Mouse (Mus musculus): ENCODE data around the gene Sympk. TPM values are rescaled to one million over a fixed set of nuclear protein-coding genes. Genes with fewer than 3 reads are reported as not detected.

Gene Sympk
- 42.8 and 51.5 TPM in 2 replicates for total RNA-seq (2015; ENCODE audit: low replicate concordance)
- 37.7 and 52.8 TPM in 2 replicates for total RNA-seq (2017; ENCODE audit: low replicate concordance)

GRCm38 (mm10) chr7:19024096-19024506, at the start of gene Sympk:
Sympk (plus strand) TSS chr7:19024377.
- ATAC-seq (replicated peaks; ENCODE audit: low FRiP score, poor library complexity, severe bottlenecking), result peak; percentile 94

- no peak for ATAC-seq (replicated peaks; ENCODE audit: low FRiP score, poor library complexity, severe bottlenecking)
Measured at GRCm38 (mm10) chr7:18978381-18978780, 45.8 kb upstream of the Sympk start.

DNA sequence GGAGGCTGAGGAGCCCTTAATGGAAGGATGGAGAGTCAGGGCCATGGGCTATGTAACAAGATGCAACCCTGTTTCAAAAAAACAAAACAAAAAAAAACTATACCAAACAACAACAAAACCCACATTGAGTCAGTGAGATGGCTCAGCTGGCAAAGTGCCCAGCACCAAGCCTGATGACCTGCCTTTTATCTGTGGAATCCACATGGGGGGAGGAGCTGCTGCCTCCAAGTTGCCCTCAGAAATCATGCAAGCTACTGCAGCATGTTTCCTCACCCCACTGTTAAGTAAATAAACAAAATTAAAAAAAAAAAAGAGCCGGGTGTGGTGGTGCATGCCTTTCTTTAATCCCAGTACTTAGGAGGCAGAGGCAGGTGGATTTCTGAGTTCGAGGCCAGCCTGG, 37.7 kb upstream of the Sympk start:
- ATAC-seq (replicated peaks; ENCODE audit: low FRiP score, poor library complexity, severe bottlenecking), result peak; percentile 70

DNA sequence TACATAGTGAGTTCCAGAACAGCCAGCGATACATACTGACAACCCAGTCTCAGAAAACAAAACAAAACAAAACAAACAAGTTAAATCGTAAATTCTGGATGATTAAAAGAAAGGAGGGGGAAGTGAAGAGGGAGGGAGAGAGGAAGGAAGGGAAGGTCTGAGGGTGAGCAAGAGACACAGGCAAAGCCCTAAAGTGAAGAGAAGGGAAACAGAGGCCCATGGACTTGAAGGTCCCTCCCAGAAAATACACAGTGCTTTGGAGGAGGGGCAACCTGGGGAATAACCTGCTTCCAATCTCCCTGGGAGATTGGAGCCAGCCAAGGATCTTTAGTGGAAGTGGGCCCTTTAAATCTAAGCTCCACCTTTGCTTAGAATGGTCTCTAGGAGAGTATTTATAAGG, 37.1 kb upstream of the Sympk start, which contains the start of gene Nanos2:
Gene Nanos2, plus strand, starts transcription at position 301 of the 400 bp plus-strand sequence.
- no peak for ATAC-seq (replicated peaks; ENCODE audit: low FRiP score, poor library complexity, severe bottlenecking)

DNA sequence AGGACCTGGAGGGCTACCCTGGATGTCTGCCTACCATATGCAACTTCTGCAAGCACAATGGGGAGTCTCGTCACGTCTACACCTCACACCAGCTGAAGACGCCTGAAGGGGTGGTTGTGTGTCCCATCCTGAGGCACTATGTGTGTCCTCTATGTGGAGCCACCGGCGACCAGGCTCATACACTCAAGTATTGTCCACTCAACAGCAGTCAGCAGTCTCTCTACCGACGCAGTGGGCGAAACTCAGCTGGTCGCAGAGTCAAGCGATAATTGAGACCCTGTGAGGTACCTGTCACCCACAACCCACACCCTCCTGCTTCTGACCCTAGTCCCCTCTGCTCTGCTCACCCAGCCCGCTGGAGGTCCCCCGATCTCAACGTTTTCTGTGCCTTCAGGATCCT, 36.4 kb upstream of the Sympk start:
- no peak for ATAC-seq (replicated peaks; ENCODE audit: low FRiP score, poor library complexity, severe bottlenecking)

DNA sequence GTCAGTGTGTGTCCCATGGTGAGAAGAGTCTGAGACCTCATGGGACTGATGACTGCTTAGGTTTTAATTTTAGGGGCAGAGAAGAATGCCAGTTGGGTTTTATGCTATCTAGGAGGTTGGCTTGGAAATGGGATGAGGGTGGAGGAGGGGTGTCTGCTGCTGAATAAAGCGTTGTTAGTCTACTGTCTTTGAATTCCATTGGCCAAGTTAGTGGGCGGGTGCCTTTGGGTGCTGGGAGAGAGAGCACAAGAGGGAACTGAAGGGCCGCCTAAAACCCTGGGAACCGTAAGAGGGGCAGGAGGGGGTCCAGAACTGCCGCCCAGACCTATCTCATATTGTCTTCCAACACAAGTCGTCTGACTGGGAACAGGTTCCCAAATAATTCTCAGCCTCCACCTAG, 35.4 kb upstream of the Sympk start:
- ATAC-seq (replicated peaks; ENCODE audit: low FRiP score, poor library complexity, severe bottlenecking), result no peak

DNA sequence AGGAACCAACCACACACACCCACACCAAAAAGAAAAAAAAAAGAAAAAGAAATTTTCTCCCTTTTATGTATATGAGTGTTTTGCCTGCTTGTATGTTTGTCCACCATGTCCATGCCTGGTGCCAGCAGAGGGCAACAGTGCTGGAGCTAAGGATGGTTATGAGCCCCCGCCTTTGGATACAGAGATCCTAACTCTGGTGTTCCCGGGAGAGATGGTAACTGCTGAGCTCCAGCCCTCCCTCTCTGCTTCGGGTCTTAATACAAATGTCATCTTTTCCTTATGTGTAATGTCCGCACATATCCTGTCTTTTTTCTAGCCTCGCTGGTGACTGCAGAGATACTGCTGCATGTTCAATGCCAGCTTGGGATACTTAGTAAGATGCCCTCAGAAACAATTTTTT, 34.2 kb upstream of the Sympk start:
- no peak for ATAC-seq (replicated peaks; ENCODE audit: low FRiP score, poor library complexity, severe bottlenecking)

DNA sequence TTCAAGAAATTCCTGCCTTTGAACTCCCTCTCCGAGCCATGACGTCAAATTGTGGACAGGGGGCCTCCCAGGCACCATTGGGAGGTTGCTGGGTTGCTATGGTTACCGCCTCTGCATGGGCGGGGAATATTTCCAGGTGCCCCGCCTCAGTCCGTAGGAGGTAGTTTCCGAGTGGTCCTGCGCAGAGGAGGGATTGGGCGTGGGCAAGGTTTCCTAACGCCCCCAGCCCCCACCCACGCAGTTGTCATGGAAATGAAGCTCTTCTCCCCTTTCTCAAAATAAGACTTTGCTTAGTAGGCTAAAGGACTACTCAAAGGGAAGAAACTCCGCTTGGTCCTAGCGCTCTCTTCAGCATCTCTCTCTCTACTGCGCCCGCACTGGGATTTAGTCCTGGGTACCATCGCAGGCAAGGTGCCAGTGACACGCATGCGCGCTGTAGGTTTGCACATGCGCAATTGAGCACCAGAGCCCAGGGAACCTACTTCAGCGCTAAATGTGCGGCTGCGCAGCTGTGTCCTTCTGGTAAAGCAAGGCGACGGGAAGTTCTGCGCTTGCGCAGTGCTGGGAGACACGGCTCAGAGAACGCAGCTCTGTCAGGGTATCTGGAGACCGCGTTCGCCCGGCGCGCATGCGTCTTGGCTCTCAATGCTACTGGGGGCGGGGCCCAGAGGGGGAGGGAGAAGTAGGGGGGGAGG, 33.4 kb upstream of the Sympk start, which contains the start of gene Mypop:
Gene Mypop, plus strand, starts transcription at position 645 of the 695 bp plus-strand sequence.
- peak; percentile 83 for ATAC-seq (replicated peaks; ENCODE audit: low FRiP score, poor library complexity, severe bottlenecking)

DNA sequence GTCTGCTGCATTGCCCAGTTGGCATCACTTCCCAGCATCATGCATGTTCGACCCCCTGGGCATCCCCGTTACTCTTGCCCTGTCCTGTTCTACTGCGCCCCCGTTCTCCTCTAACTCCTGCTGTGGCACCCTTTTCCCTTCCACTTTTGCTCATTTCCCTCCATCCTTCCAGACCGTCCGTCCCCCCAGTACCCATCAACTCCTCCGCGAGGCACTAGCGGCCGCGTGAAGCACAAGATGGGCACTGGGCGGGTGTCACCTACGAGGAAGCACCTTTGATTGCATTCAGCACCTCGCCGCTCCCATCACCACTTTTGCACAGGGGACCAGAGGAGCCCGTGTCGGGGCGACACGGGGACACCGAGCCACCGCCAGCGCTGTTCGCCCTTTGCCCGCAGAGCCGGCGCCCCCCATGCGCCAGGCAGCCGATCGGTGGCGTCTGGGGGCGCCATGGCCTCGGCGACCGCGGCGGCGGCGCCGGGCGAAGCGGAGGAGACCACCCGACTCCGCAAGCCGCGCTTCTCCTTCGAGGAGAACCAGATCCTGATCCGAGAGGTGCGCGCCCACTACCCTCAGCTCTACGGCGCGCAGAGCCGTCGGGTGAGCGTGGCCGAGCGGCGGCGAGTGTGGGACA, 32.4 kb upstream of the Sympk start:
- no peak for ATAC-seq (replicated peaks; ENCODE audit: low FRiP score, poor library complexity, severe bottlenecking)

GRCm38 (mm10) chr7:18992294-18992675, 31.9 kb upstream of the Sympk start:
- no peak for ATAC-seq (replicated peaks; ENCODE audit: low FRiP score, poor library complexity, severe bottlenecking)

DNA sequence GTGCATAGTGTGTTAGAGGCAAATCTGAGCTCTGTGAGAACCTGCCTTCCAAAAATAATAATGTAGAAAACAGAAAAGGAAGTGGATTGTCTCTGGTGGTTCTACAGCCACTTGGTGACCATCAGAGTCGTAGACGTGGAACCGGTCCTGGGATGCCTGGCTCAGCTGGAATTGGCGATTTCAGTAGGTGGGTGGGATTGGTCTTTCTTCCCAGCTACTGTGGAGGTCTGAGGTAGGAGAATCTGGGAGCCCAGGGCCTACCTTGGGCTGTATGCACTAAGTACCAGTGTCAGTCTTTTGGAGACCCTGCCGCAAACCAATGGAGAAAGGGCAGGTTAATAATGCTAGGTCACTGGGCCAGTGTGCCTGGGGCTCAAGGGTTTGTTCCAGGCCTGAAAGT, 31.1 kb upstream of the Sympk start:
- no peak for ATAC-seq (replicated peaks; ENCODE audit: low FRiP score, poor library complexity, severe bottlenecking)

DNA sequence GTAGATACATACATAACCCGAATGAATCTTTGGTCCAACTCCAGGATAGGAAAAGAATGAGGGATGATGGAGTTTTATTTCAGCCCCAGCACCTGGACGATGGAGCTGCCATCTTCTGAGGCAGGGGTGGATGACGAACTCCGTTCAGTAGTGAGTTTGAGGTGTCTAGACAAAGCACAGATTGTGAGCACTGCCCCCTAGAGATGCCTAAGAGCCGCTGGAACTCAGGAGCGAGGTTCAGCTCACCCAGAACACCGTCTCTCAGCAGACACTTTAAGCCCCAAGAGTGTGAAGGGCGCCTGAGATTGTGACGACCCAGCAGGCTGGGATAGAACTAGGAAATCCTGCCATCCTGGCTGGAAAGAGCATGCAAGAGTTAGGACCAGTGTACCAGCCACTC, 25.3 kb upstream of the Sympk start:
- no peak for ATAC-seq (replicated peaks; ENCODE audit: low FRiP score, poor library complexity, severe bottlenecking)

DNA sequence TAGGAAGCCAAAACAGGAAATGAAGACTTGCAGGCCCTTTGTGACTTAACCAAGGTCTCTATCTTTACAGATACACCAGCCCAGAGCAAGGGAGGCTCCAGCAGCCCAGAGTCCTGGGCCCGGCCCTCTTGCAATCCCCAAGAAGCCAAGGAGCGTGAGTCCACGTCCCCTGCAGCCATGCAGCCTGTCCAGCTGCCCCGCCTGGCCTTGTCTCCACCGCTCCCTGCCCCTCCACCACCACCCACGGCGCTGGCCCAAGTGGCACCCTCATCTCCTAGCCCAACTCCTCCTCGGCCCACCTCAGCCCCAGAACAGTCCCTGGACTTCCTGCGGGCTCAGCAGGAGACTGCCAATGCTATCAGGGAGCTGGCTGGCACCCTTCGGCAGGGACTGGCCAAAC, 23.8 kb upstream of the Sympk start:
- ATAC-seq (replicated peaks; ENCODE audit: low FRiP score, poor library complexity, severe bottlenecking), result no peak

DNA sequence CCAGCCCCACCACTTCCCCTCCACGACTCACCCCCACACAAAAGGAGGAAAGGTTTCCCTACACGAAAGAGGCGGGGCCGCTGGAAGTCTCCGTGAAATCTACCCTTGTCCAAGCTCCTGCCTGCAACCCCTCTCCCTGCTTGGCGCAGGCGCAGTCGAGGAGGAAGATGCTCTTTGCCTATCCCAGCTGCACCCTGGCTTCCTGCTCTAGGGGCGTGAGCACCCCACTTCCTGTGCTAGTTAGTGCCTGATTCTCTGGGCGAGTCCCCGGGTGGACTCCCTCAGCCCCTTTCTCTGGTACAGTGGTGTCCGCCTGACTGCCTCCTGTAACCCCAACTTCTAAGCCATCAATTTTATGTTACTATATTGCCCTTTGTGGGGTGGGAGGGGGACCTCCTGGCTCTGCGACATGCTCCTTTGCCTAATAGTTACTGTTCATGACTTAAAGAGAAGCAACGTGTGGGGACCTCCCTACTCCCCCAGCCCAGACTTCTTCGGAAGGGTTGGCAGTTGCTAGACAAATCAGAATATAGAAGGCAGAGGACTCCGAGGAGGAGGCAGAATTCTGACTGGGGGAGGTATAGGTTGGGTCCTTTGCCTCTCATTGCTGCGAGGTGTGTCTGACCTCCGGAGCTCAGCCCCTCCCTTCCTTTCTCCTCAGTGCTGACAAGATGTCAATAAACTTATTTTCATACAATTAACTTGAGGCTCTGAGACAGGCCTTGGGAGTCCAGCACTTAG, 22.9 kb upstream of the Sympk start:
- ATAC-seq (replicated peaks; ENCODE audit: low FRiP score, poor library complexity, severe bottlenecking), result no peak

DNA sequence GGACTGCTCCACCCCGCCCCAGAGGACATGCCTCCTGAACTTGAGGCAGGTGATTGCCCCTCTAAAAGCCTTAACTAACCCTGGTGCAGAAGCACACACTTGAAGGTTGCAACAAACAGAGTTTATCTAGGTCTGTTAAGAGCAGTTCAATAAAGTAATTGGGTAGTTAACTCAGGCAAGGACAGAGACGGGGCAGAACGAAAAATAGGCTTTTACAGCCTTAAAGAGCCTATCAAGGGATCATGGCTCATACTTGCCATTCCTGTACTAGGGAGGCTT, 22.4 kb upstream of the Sympk start:
- ATAC-seq (replicated peaks; ENCODE audit: low FRiP score, poor library complexity, severe bottlenecking), result no peak

DNA sequence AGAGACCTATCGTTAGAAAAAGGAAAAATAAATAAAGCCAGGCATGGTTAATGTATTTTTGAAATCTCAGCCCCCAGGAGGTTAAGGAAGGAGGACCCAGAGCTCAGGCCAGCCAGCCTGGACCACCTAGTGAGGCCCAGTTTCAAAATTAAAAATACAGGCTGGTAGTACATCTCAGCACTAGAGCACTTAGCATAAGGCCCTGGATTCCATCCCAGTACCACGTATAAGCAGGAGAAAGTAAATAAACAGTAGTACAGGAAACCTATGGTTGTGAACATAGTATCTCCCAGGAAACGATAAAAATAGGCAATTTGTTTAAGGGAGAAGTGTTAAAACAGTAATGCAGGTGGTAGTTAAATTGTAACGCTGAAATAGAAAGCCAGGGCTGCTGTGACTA, 22.1 kb upstream of the Sympk start:
- ATAC-seq (replicated peaks; ENCODE audit: low FRiP score, poor library complexity, severe bottlenecking), result no peak

DNA sequence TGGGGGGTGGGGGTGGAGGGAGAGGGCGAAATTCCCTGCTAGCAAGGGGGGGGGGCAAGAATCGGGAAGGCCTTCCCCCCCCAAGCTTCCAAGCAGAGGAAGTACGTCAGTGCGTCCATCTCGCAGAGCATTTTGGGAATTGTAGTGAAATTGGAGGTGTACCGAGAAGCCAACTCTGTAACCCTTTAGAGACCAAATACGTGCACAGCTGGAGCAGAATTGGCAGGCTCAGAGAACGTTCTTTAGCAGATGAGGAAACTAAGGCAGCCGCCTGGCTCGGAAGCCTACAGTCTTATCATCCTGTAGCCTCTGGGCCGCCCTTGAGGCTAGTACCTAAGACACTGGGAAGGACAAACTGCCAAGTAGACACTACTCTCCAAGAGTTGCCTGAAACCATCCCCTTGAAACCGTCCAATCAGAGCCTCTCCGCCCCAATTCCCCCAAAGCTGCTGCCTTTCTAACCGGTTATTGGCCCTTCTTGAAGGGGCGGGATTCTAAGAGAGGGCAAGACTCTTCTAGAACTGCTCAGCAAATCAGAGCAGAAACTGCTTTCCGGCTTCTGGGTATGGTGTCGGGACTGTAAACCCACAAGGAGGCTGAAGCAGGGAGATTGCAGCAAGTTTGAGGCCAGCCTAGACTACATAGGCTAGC, 21.2 kb upstream of the Sympk start:
- peak; percentile 75 for ATAC-seq (replicated peaks; ENCODE audit: low FRiP score, poor library complexity, severe bottlenecking)

DNA sequence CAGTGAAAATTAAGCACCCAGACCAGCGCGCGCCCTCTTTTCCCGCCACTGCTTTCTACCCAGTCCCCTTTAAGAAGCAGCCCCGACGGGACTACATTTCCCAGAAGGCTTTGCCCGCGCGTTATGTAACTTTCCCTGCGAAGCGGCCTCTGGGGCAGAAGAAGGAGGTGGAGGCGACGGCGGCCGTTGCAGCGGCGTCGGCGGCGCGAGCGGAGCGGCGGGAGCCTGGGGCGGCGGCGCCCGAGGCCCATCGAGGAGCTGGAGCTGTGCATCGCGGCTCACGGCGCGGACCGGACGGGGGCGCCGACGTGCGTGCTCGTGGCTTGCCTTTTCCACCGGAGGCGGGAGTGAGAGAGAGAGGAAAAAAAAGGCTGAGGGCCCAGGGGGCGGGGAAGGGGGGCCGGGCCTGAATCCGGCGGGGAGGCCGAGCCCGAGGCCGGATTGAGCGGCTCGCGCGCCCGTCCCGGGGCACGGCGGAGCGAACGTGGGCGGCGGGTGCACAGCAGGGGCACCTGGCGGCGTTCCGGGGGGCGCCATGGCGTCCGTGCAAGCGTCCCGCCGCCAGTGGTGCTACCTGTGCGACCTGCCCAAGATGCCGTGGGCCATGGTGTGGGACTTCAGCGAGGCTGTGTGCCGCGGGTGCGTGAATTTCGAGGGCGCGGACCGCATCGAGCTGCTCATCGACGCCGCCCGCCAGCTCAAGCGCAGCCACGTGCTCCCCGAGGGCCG, 20.1 kb upstream of the Sympk start, which contains the start of gene Irf2bp1:
Gene Irf2bp1, plus strand, starts transcription at position 143 of the 729 bp plus-strand sequence.
- ATAC-seq (replicated peaks; ENCODE audit: low FRiP score, poor library complexity, severe bottlenecking), result peak; percentile 74

DNA sequence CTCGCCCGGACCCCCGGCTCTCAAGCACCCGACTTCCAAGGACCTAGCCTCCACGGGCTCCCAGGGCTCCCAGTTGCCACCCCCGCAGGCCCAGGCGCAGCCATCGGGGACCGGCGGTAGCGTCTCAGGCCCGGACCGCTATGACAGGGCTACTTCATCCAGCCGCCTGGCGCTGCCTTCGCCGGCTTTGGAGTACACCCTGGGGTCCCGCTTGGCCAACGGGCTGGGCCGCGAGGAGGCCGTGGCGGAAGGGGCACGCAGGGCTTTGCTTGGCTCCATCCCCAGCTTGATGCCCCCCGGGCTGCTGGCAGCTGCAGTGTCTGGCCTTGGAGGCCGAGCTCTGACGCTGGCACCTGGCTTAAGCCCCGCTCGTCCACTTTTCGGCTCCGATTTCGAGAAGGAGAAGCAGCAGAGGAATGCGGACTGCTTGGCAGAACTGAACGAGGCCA, 19.5 kb upstream of the Sympk start:
- no peak for ATAC-seq (replicated peaks; ENCODE audit: low FRiP score, poor library complexity, severe bottlenecking)
